Mouse (Mus musculus) regulatory T cell (primary cell): Measurements from ENCODE around the gene Hint1.
"Not testable (repeated sequence)": the region's sequence is repeated elsewhere in the genome, so short reads cannot be mapped to it uniquely, and the experiment has no call there.

ENCODE experiments used
- in situ Hi-C: fragments of 300-600 bp; cut with MboI, MseI; formaldehyde crosslinking; loops from one replicate; pipeline ENCODE4 v1.15.1; 2025; ENCODE audit warnings: high pct_unique_total_duplicates

The Hint1 gene

GRCm38 (mm10) chr11:54866119-54867048, at the start of gene Hint1:
Gene Hint1 (plus strand): TSS chr11:54866383.
- in situ Hi-C loops, result loop anchor here (5.0 kb wide), 1 partner anchor 159 kb away; no protein-coding TSS in a partner anchor

- in situ Hi-C loops, result no loop called here
Observed at GRCm38 (mm10) chr11:54817449-54817848, 48.7 kb upstream of the Hint1 start.

- in situ Hi-C loops, result no loop called here
Observed at GRCm38 (mm10) chr11:54819489-54819888, 46.7 kb upstream of the Hint1 start.

GRCm38 (mm10) chr11:54823467-54823866, 42.7 kb upstream of the Hint1 start:
- in situ Hi-C loops, result loop anchor here (5.0 kb wide), 1 partner anchor 56 kb away; no protein-coding TSS in a partner anchor

GRCm38 (mm10) chr11:54825774-54826173, 40.4 kb upstream of the Hint1 start:
- in situ Hi-C loops, result no loop called here

- in situ Hi-C loops, result no loop called here
Observed at GRCm38 (mm10) chr11:54826819-54827218, 39.4 kb upstream of the Hint1 start.

- in situ Hi-C loops, result no loop called here
Observed at GRCm38 (mm10) chr11:54833833-54834232, 32.4 kb upstream of the Hint1 start.

- in situ Hi-C loops, result no loop called here
Observed at GRCm38 (mm10) chr11:54834596-54834995, 31.6 kb upstream of the Hint1 start.

GRCm38 (mm10) chr11:54836106-54836505, 30.1 kb upstream of the Hint1 start:
- in situ Hi-C loops, result no loop called here

- in situ Hi-C loops, result no loop called here
Observed at GRCm38 (mm10) chr11:54839696-54840095, 26.5 kb upstream of the Hint1 start.

- in situ Hi-C loops, result no loop called here
Observed at GRCm38 (mm10) chr11:54840891-54841290, 25.3 kb upstream of the Hint1 start.

GRCm38 (mm10) chr11:54844424-54844823, 21.8 kb upstream of the Hint1 start:
- in situ Hi-C loops, result no loop called here

GRCm38 (mm10) chr11:54844959-54845358, 21.2 kb upstream of the Hint1 start:
- in situ Hi-C loops, result no loop called here

- in situ Hi-C loops, result no loop called here
Observed at GRCm38 (mm10) chr11:54845470-54846442, 20.4 kb upstream of the Hint1 start.

- in situ Hi-C loops, result no loop called here
Observed at GRCm38 (mm10) chr11:54849961-54850758, 16.0 kb upstream of the Hint1 start.

- in situ Hi-C loops, result no loop called here
Observed at GRCm38 (mm10) chr11:54851656-54852055, 14.5 kb upstream of the Hint1 start.

- in situ Hi-C loops, result not testable (repeated sequence)
Observed at GRCm38 (mm10) chr11:54858880-54859279, 7.3 kb upstream of the Hint1 start.

GRCm38 (mm10) chr11:54859322-54860165, 6.6 kb upstream of the Hint1 start:
- in situ Hi-C loops, result loop anchor here (5.0 kb wide), 1 partner anchor 72 kb away; the partner anchor contains the start of gene Cdc42se2

GRCm38 (mm10) chr11:54860256-54861038, 5.7 kb upstream of the Hint1 start, which contains the start of gene Lyrm7:
Gene Lyrm7 (minus strand): TSS chr11:54860916.
- in situ Hi-C loops, result loop anchor here (5.0 kb wide), 1 partner anchor 73 kb away; the partner anchor contains the start of gene Cdc42se2
